Mouse (Mus musculus) liver, adult 2 months (tissue): ENCODE measurements around the gene Stx12.

Source experiments
- CTCF ChIP-seq: fragments of 200-500 bp; IDR thresholded peaks from 2 replicates; pipeline ENCODE4 v1.5.1; 2011; ENCODE audit warnings: low read depth, low read length, control low read depth
- POLR2A ChIP-seq: fragments of 200-500 bp; IDR thresholded peaks from 2 replicates; pipeline ENCODE4 v1.6.1; 2011; ENCODE audit warnings: low read length, control low read depth; ENCODE audit not compliant: insufficient read depth; ENCODE audit errors: extremely low read depth

DNA sequence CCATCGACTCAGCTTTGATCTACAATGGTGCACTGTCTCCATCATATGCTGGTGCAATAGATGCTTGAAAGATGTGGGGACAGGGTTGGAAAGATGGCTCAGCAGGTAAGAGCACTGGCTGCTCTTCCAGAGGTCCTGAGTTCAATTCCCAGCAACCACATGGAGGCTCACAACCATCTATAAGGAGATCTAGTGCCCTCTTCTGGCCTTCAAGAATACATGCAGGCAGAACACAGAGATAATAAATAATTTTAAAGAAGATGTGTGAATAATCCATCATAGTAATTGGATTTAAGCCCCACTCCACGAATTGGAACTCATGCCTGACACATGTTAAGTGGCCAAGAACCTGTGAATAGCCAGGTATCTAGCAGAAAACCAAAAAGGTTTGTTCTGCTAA lies 65.9 kb downstream of the Stx12 start:
- TF ChIP-seq POLR2A: no peak
- no peak for TF ChIP-seq CTCF
